Mouse (Mus musculus) liver, embryonic 12.5 days (tissue): ENCODE measurements around the gene Szrd1. TPM values are rescaled to one million over a fixed set of nuclear protein-coding genes. Genes with fewer than 3 reads are reported as not detected.

Experiments
- ATAC-seq: fragments of 200-750 bp; cut with Nextera tagmentation; 2 replicates; pipeline ENCODE4 v1.8.0; 2017; ENCODE audit warnings: moderate number of reproducible peaks, mild to moderate bottlenecking, moderate library complexity
- H3K27ac ChIP-seq: fragments of 300-500 bp; sonication (generic); 2 replicates; pipeline ENCODE4 v1.5.1; 2016; ENCODE audit warnings: mild to moderate bottlenecking
- H3K27me3 ChIP-seq: fragments of 300-500 bp; sonication (generic); replicated peaks from 2 replicates; pipeline ENCODE4 v1.6.1; 2016; ENCODE audit warnings: mild to moderate bottlenecking, moderate library complexity
- H3K36me3 ChIP-seq: fragments of 300-500 bp; sonication (generic); 2 replicates; pipeline ENCODE4 v1.6.1; 2016; ENCODE audit warnings: mild to moderate bottlenecking, moderate library complexity
- H3K4me1 ChIP-seq: fragments of 300-500 bp; sonication (generic); 2 replicates; pipeline ENCODE4 v1.6.1; 2016
- H3K4me2 ChIP-seq: fragments of 300-500 bp; sonication (generic); 2 replicates; pipeline ENCODE4 v1.6.1; 2016; ENCODE audit warnings: mild to moderate bottlenecking, moderate library complexity
- H3K4me3 ChIP-seq: fragments of 300-500 bp; sonication (generic); 2 replicates; pipeline ENCODE4 v1.5.1; 2016; ENCODE audit warnings: mild to moderate bottlenecking, moderate library complexity
- H3K9ac ChIP-seq: fragments of 300-500 bp; sonication (generic); 2 replicates; pipeline ENCODE4 v1.6.1; 2016; ENCODE audit warnings: mild to moderate bottlenecking, moderate library complexity
- H3K9me3 ChIP-seq: fragments of 300-500 bp; sonication (generic); replicated peaks from 2 replicates; pipeline ENCODE4 v1.6.1; 2016; ENCODE audit warnings: mild to moderate bottlenecking, moderate library complexity
- WGBS: fragments of 180-500 bp; shearing (Covaris S2); methylation state at CpG from one replicate; pipeline ENCODE4 v1.1.7; 2016; ENCODE audit not compliant: insufficient replicate concordance; 5-methylcytosine and 5-hydroxymethylcytosine counted together
- polyA plus RNA-seq: library from polyadenylated mRNA; unstranded; fragments of >200 nt; fragmentation: Nextera tagmentation; extraction: Ambion mirVana; gene quantifications from 2 replicates; pipeline ENCODE4 v1.2.1, GENCODE M21; 2016

The Szrd1 gene
- polyA plus RNA-seq, 1 experiment from 2014 or later = 21.3 TPM

DNA sequence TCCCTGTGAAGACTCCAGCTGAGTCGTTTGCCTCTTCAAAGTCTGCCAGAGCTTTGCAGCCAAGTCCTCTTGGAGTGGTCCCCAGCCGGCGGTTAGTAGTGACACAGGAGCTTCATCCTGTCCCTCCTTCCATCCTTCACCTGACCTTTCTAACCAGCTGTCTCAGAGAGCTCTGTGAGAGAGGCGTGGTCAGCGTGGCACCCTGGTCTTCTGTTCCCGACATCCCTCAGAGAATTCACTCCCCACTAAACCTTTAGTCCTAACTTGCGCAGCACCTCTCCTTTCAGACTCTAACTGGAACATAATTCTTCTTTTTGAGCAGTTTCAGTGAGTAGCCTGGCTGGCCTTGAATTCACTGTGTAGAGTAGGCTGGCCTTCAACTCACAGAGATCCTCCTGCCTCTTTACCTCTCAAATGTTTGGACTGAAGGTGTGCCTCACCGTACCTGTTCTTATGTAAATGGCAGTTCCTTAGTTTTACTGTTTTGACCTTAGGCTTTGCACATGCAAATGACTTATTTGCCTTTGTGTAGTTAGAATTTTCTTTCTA lies 26.2 kb upstream of the Szrd1 start:
- Histone ChIP-seq H3K27ac (no peak overlapping the region), H3K4me1 (peaks cover 36% of the 10 kb centered on the region), H3K4me2 (no peak overlapping the region), H3K9ac (no peak overlapping the region), H3K36me3 (peaks cover 48% of the 10 kb centered on the region), H3K4me3 (no peak overlapping the region), H3K27me3 (no peaks in the 10 kb centered on the region), H3K9me3 (no peaks in the 10 kb centered on the region)
- ATAC-seq = no peak
- whole genome bisulfite sequencing = 82% methylated on average over 8 of the region's 8 CpGs

DNA sequence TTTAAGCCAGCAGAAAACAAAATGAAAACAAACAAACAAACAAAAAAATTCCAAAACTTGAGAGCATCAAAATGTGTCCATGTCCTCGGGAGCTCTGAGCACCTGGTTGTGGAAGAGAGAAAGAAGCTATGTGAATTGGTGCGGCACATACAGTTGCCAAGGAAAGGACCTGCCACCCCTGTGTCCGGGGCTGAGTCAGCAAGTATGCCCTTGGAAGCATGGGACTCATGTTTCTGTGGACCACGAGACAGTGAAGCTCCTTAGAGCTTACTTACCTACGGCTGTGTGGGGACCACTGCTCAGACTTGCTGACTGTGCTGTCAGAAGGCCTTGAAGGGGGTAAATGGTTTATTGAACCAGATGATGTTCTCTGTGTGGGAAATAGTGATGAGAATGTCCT lies 24.2 kb upstream of the Szrd1 start:
- H3K27me3 ChIP-seq = no peaks in the 10 kb centered on the region
- peaks cover 57% of the 10 kb centered on the region for H3K4me1 ChIP-seq
- no peak overlapping the region for H3K4me2 ChIP-seq
- WGBS = 82% methylated on average over 5 of the region's 5 CpGs
- peak overlapping the region; percentile 93; the same call in 1 of the 2 replicates for H3K27ac ChIP-seq
- no peaks in the 10 kb centered on the region for H3K9me3 ChIP-seq
- peaks cover 28% of the 10 kb centered on the region for H3K36me3 ChIP-seq
- ATAC-seq = no peak
- H3K4me3 ChIP-seq = no peak overlapping the region
- H3K9ac ChIP-seq = no peak overlapping the region

DNA sequence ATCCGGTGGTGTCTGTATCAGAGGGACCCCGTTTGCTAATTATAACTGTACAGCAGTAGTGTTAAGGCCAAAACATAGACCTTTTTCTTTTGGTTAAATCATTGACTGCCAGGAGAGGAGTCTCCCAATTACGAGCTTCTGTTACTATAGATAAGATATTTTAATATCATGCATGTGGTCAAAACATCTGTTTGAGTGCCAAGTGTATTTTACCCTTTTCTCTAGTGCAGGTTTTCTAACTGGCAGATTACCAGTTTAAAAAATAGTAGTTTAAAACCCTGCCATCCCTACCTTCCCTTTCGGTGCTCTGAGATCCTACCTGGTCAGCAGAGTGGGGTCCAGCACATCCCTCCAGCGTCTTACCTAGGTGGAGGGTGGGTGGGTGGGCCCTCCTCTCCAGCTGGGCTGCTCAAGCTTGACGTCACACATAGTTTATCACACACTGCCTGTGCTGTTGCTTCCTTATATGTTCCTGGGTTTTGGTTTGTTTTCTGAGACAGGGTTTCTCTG lies 22.2 kb upstream of the Szrd1 start:
- peaks cover 15% of the 10 kb centered on the region for H3K36me3 ChIP-seq
- H3K4me2 ChIP-seq = peak overlapping the region; percentile 61
- peak overlapping the region; percentile 56 for H3K9ac ChIP-seq
- H3K27ac ChIP-seq = peak overlapping the region; percentile 93
- 28% methylated on average over 6 of the region's 6 CpGs for WGBS
- H3K9me3 ChIP-seq = no peaks in the 10 kb centered on the region
- no peaks in the 10 kb centered on the region for H3K27me3 ChIP-seq
- ATAC-seq = peak; percentile 91
- peaks cover 76% of the 10 kb centered on the region for H3K4me1 ChIP-seq
- peak overlapping the region; percentile 26 for H3K4me3 ChIP-seq

DNA sequence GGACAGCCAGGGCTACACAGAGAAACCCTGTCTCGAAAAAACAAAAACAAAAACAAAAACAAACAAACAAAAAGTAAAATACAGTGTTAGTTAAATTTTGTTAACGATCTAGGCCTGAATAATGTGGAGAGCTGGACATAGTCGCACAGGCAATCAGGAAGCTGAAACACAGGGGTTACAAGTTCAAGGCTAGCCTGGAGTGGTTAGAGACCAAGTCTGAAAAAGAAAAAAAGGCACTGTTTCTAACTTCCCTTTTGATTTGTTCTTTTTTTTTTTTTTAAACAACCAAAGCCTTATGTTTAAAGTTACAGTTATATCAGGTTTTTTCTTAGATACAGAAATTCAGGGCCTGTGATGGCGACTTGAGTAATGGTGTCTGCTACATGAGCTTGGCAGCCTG lies 20.6 kb upstream of the Szrd1 start:
- H3K4me2 ChIP-seq = no peak overlapping the region
- H3K9ac ChIP-seq = 0 out of 2 replicates have a peak overlapping the region, but pooled peaks have one; percentile 56
- H3K4me1 ChIP-seq = peaks cover 87% of the 10 kb centered on the region
- WGBS = 78% methylated on average over 4 of the region's 4 CpGs
- H3K27me3 ChIP-seq = no peaks in the 10 kb centered on the region
- ATAC-seq = no peak
- peaks cover 14% of the 10 kb centered on the region for H3K36me3 ChIP-seq
- no peak overlapping the region for H3K4me3 ChIP-seq
- peak overlapping the region; percentile 93 for H3K27ac ChIP-seq
- H3K9me3 ChIP-seq = no peaks in the 10 kb centered on the region

DNA sequence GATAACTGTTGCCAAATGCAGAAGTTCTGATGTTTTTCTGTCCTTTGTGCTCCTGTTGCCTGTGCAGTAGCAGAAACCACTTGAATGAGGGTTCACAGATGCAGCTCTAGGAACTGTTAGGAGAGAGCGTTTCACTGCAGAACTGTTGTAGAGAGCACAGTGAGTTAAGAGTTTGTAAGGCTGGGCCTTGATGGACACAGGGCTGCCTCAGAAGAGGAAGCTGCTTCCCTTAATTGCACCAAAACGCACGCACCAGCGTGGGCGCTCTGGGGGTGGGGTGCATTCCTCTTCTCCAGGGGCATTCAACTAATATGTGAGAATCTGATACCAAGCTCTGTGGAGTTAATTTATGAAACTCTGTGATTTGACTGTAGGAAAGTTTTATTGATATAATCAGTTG lies 20.1 kb upstream of the Szrd1 start:
- Histone ChIP-seq H3K36me3 (peaks cover 14% of the 10 kb centered on the region), H3K4me2 (peak overlapping the region; percentile 46), H3K9ac (peak overlapping the region; percentile 48; the same call in 1 of the 2 replicates), H3K27me3 (no peaks in the 10 kb centered on the region), H3K27ac (peak overlapping the region; percentile 82), H3K9me3 (no peaks in the 10 kb centered on the region), H3K4me3 (no peak overlapping the region), H3K4me1 (peaks cover 92% of the 10 kb centered on the region)
- 39% methylated on average over 5 of the region's 5 CpGs for WGBS
- no peak for ATAC-seq

DNA sequence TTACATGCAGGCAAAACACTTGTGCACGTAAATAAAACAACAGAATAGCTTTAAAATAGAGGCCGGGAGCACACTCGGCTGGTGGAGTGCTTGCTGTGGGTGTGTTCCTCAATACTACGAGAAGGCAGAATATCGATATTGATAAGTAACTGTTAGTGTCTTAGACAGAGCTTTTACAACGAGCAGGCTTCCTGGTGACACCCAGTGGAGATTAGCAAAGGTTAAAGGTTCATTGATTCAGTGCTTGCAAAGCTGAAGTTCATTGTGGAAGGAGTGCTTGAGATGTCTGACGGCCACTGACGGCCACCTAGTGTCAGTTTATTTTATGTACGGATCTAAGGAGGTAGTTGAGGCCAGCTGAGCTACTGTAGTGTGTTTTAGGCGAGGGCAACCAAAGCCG lies 19.5 kb upstream of the Szrd1 start:
- H3K4me3 ChIP-seq = no peak overlapping the region
- H3K4me2 ChIP-seq = peak overlapping the region; percentile 46
- peak overlapping the region; percentile 48; the same call in 1 of the 2 replicates for H3K9ac ChIP-seq
- H3K4me1 ChIP-seq = peaks cover 98% of the 10 kb centered on the region
- no peak for ATAC-seq
- peak overlapping the region; percentile 82 for H3K27ac ChIP-seq
- peaks cover 10% of the 10 kb centered on the region for H3K36me3 ChIP-seq
- H3K9me3 ChIP-seq = no peaks in the 10 kb centered on the region
- no peaks in the 10 kb centered on the region for H3K27me3 ChIP-seq
- WGBS = 26% methylated on average over 11 of the region's 11 CpGs

- Histone ChIP-seq H3K27ac (peak overlapping the region; percentile 82), H3K4me2 (peak overlapping the region; percentile 46), H3K4me1 (peaks cover 98% of the 10 kb centered on the region), H3K27me3 (no peaks in the 10 kb centered on the region), H3K9me3 (no peaks in the 10 kb centered on the region), H3K4me3 (no peak overlapping the region), H3K36me3 (peaks cover 7% of the 10 kb centered on the region), H3K9ac (peak overlapping the region; percentile 48)
- no peak for ATAC-seq
- WGBS = 71% methylated on average over 2 of the region's 2 CpGs
These were observed 19.0 kb upstream of the Szrd1 start for GRCm38 (mm10) chr4:141158609-141159008.

DNA sequence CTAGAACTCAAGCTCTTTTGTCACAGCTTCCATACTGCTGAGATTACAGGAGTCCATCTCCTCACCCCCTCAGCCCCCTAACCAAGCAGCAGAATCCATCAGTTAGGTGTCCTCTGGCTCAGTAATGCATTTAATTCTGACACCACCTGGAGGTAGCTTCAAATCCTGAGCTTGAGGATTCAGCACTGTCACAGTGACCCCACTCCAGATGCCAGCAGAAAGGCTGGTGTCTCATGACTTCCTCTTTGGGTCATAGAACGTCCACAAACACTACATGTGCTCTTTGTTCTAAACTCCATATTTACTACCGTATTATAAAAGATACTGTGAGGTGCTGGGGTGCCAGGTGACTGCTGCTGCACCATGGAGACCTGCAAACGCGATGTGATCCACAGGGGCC lies 17.9 kb upstream of the Szrd1 start:
- Histone ChIP-seq H3K9ac (no peak overlapping the region), H3K36me3 (peaks cover 11% of the 10 kb centered on the region; the same call in 1 of the 2 replicates), H3K27ac (peak overlapping the region; percentile 82), H3K4me1 (peaks cover 94% of the 10 kb centered on the region), H3K4me3 (no peak overlapping the region), H3K9me3 (no peaks in the 10 kb centered on the region), H3K4me2 (no peak overlapping the region), H3K27me3 (no peaks in the 10 kb centered on the region)
- no peak for ATAC-seq
- WGBS = 70% methylated on average over 4 of the region's 4 CpGs

DNA sequence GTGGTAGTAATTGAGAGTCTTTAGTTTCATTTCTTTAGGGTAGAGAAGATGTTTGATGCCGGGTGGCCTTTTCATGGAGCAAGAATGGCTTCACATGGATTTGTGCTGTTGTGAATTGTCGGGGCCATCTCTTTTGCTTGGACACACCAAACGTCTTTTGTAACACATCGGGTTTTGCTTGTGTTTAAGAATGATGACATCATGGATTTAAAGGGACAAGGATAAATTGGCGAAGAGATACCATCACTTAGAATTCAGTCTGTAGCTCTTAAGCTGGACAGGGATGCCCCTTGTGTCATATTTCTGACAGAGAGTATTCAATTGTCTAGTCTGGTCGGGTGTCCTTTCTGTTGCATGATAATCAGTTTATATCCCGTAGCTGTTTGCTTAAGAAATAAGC lies 9.5 kb upstream of the Szrd1 start:
- H3K27me3 ChIP-seq = no peaks in the 10 kb centered on the region
- no peaks in the 10 kb centered on the region for H3K9me3 ChIP-seq
- H3K4me3 ChIP-seq = peak overlapping the region; percentile 97
- no peak for ATAC-seq
- H3K27ac ChIP-seq = 0 out of 2 replicates have a peak overlapping the region, but pooled peaks have one; percentile 92
- peaks cover 14% of the 10 kb centered on the region for H3K36me3 ChIP-seq
- peaks cover 61% of the 10 kb centered on the region for H3K4me1 ChIP-seq
- WGBS = 33% methylated on average over 7 of the region's 7 CpGs
- peak overlapping the region; percentile 99 for H3K9ac ChIP-seq
- H3K4me2 ChIP-seq = peak overlapping the region; percentile 76

DNA sequence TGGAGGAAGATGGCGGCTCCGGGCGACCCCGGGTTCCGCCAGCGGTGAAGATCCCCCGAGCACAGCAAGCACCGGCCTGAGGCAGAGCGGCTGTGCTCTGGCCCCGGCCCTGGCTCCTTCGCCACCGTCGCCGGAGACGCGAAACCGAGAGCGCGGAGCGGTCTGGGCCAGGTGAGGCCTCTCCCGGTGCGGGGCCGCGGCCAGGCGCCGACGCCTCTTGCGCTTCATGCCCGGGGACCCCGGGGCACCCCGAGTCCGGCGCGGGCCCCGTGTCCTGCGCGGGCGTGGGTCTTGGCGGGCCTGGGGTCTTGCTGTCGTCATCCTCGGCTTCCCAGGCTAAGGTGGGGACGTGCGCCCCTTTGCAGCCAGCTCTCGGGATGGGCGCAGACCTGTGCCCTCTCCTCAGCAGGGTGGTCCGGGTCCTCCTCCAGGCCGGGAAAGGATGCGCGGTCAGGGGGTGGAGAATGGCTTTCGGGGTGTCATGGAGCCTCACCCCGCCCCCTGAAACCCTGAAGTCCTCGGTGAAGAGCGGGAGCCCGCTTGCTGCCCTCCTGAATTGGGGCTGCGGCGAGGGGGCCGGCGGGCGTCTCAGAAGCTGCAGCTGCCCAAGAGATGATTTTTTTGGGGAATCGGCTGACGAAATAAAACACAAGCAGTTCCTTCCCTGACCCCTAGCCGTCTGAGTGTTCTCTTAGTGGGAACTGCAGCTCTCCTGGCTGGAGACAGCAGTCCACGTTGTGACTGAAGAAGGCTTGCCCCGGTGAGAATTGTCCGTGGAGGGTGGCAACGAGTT lies 8.6 kb upstream of the Szrd1 start:
- Histone ChIP-seq H3K4me3 (peak overlapping the region; percentile 97), H3K4me2 (peak overlapping the region; percentile 76), H3K27me3 (no peaks in the 10 kb centered on the region), H3K4me1 (peaks cover 54% of the 10 kb centered on the region), H3K27ac (peak overlapping the region; percentile 92), H3K36me3 (peaks cover 14% of the 10 kb centered on the region), H3K9ac (peak overlapping the region; percentile 99), H3K9me3 (no peaks in the 10 kb centered on the region)
- peak; percentile 77 for ATAC-seq
- WGBS = 2% methylated on average over 66 of the region's 66 CpGs

DNA sequence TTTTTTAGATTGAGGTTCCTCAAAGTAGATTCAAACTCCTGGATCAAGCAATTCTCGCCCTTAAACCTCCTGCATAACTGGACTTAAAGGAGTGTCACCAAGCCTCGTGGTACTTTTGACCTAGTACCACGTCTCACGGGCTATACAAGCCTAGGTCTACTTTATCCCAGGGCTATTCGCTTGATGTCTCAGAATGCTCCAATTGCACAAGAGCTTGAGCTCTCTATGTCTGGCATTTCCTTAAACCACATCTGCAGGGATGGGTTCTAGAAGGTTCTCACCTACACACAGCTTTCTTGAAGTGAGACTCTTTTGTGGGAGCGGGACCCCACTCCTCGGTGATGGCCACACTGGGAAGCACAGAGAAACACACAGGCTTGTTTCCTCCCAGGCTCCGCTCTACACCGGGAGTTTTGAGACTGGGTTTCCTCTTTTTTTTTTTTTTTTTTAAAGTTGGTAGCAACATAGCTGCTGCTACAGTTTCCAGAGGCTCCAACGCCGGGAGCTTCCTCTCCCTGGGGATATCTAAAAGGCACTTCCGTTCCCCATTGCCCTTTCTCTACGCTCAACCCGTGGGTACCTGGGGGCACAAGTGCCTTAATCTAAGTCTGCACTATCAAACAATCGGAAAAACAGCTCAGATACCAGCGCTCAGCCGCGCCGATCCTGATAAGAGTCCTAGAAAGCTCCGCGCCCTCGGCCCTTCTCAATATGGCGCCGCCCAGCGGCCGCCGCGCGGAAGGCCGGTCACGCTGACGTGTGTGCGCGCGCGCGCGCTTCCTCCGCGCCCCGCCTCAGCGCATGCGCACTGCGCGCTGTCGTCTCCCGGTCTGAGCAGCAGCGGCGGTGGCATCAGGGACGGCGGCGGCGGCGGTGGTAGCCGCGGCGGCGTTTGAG lies 7.8 kb upstream of the Szrd1 start, which contains the start of gene Fbxo42:
Fbxo42 (plus strand) TSS at position 802 of the 897 bp plus-strand sequence.
- Histone ChIP-seq H3K4me2 (peak within 1 kb of the TSS; percentile 76), H3K36me3 (peaks cover 8% of the 10 kb centered on the region), H3K27ac (peak within 1 kb of the TSS; percentile 92), H3K4me1 (peaks cover 52% of the 10 kb centered on the region), H3K4me3 (peak within 1 kb of the TSS; percentile 97), H3K27me3 (no peaks in the 10 kb centered on the region), H3K9ac (peak within 1 kb of the TSS; percentile 99), H3K9me3 (no peaks in the 10 kb centered on the region)
- 6% methylated on average over 56 of the region's 58 CpGs for WGBS
- ATAC-seq = peak; percentile 88
